Mouse (Mus musculus) bone marrow, adult 2 months (tissue): ENCODE data around the gene Rdh19.

Experiments
- CTCF ChIP-seq: fragments of 200-500 bp; IDR thresholded peaks from 2 replicates; pipeline ENCODE4 v1.5.1; 2011; ENCODE audit warnings: low read length, control low read depth; ENCODE audit not compliant: control insufficient read depth, insufficient read depth
- POLR2A ChIP-seq: fragments of 200-500 bp; IDR thresholded peaks from 2 replicates; pipeline ENCODE4 v1.6.1; 2011; ENCODE audit warnings: low read depth, mild to moderate bottlenecking, control low read depth, low read length, borderline replicate concordance; ENCODE audit not compliant: control insufficient read depth

GRCm38 (mm10) chr10:127878262-127879057, 28.7 kb downstream of the Rdh19 start:
- TF ChIP-seq POLR2A (no peak), CTCF (no peak)
